ENCODE assay signal across 10 mouse cellular contexts in genomic region chr11:104439703-104440102, GRCm38 (mm10). TPM values are rescaled to one million over a fixed set of nuclear protein-coding genes. Genes with fewer than 3 reads are reported as not detected.
DNase-seq lines count a peak whose midpoint lies in the region; ATAC-seq and TF ChIP-seq lines count a peak whose summit lies in the region.
"Had no signal": no experiment of that assay in that cellular context is flagged by ENCODE, and none has a peak within 500 bp of the region (broad histone marks: within the 10 kb centered on the region; RNA-seq: fewer than 3 reads in every experiment).

No protein-coding gene starts in this region.

- no peak for ATAC-seq in kidney, embryonic 15.5 days (replicated peaks; ENCODE audit: low FRiP score)
- ATAC-seq in hindbrain, embryonic 14.5 days (ENCODE audit: low FRiP score) = no peak
- ATAC-seq in midbrain, embryonic 14.5 days (ENCODE audit: low FRiP score, low TSS enrichment) = no peak

- H3K4me1 ChIP-seq in kidney, embryonic 15.5 days = peaks cover 23% of the 10 kb centered on the region
- peaks cover 11% of the 10 kb centered on the region for H3K4me1 ChIP-seq in kidney, adult 2 months (ENCODE audit: control insufficient read depth, insufficient read depth, low read length)
- H3K4me1 ChIP-seq in embryonic facial prominence, embryonic 10.5 days = peaks cover 44% of the 10 kb centered on the region
- H3K4me1 ChIP-seq in hindbrain, embryonic 14.5 days (replicated peaks; ENCODE audit: control insufficient read depth, insufficient read depth, low read length) = peaks cover 34% of the 10 kb centered on the region
- H3K4me1 ChIP-seq in midbrain, embryonic 14.5 days (ENCODE audit: control insufficient read depth, insufficient read depth, low read length) = peaks cover 24% of the 10 kb centered on the region
- H3K4me1 ChIP-seq in thymus, adult 2 months (replicated peaks; ENCODE audit: control insufficient read depth, insufficient read depth, low read length) = no peaks in the 10 kb centered on the region

- H3K4me3 ChIP-seq in kidney, embryonic 15.5 days (replicated peaks) = no peak overlapping the region; the same call in 1 of the 2 replicates
- no peak overlapping the region for H3K4me3 ChIP-seq in kidney, adult 2 months (ENCODE audit: insufficient read depth, low read depth, low read length)
- H3K4me3 ChIP-seq in embryonic facial prominence, embryonic 10.5 days = peak overlapping the region; percentile 87
- H3K4me3 ChIP-seq in hindbrain, embryonic 14.5 days (replicated peaks; ENCODE audit: low read length) = peak overlapping the region; percentile 19
- peak overlapping the region; percentile 25 for H3K4me3 ChIP-seq in midbrain, embryonic 14.5 days (replicated peaks; ENCODE audit: low read depth, low read length)
- H3K4me3 ChIP-seq in thymus, adult 2 months (ENCODE audit: control insufficient read depth, insufficient read depth, low read length) = no peak overlapping the region

- H3K27me3 ChIP-seq in kidney, embryonic 15.5 days = no peaks in the 10 kb centered on the region
- no peaks in the 10 kb centered on the region for H3K27me3 ChIP-seq in kidney, adult 2 months (replicated peaks; ENCODE audit: control insufficient read depth, insufficient read depth, low read length)
- no peaks in the 10 kb centered on the region for H3K27me3 ChIP-seq in embryonic facial prominence, embryonic 10.5 days (replicated peaks; ENCODE audit: low read depth, poor library complexity, severe bottlenecking)
- no peaks in the 10 kb centered on the region for H3K27me3 ChIP-seq in hindbrain, embryonic 14.5 days (ENCODE audit: control insufficient read depth, insufficient read depth, low read length)
- H3K27me3 ChIP-seq in midbrain, embryonic 14.5 days (ENCODE audit: control insufficient read depth, insufficient read depth, low read length) = no peaks in the 10 kb centered on the region
- no peaks in the 10 kb centered on the region for H3K27me3 ChIP-seq in thymus, adult 2 months (ENCODE audit: control insufficient read depth, insufficient read depth, low read length)

- no peaks in the 10 kb centered on the region for H3K36me3 ChIP-seq in kidney, embryonic 15.5 days
- H3K36me3 ChIP-seq in kidney, adult 2 months (ENCODE audit: control insufficient read depth, insufficient read depth, low read length) = no peaks in the 10 kb centered on the region
- H3K36me3 ChIP-seq in embryonic facial prominence, embryonic 10.5 days (replicated peaks) = no peaks in the 10 kb centered on the region
- H3K36me3 ChIP-seq in hindbrain, embryonic 14.5 days (replicated peaks; ENCODE audit: control insufficient read depth, insufficient read depth) = no peaks in the 10 kb centered on the region
- no peaks in the 10 kb centered on the region for H3K36me3 ChIP-seq in midbrain, embryonic 14.5 days (ENCODE audit: control insufficient read depth, insufficient read depth, low read length)
- H3K36me3 ChIP-seq in thymus, adult 2 months (ENCODE audit: control insufficient read depth, insufficient read depth, low read length) = no peaks in the 10 kb centered on the region

- TF ChIP-seq POLR2A in kidney, adult 2 months (IDR thresholded peaks at IDR 0.05; ENCODE audit: low read depth, low read length) = no peak
- TF ChIP-seq POLR2A in thymus, adult 2 months (IDR thresholded peaks at IDR 0.05; ENCODE audit: control insufficient read depth, extremely low read depth, insufficient read depth, low read length, poor library complexity) = no peak

- TF ChIP-seq CTCF in kidney, adult 2 months (conservative IDR thresholded peaks at IDR 0.05; ENCODE audit: insufficient read depth, insufficient read length, low read depth, low read length) = no peak
- no peak for TF ChIP-seq CTCF in thymus, adult 2 months (IDR thresholded peaks at IDR 0.05; ENCODE audit: borderline replicate concordance, control insufficient read depth, extremely low read depth, insufficient read depth, low read length, poor library complexity)

- WGBS in kidney, embryonic 15.5 days = 47% methylated on average over 2 of the region's 2 CpGs
- whole genome bisulfite sequencing in kidney, adult 2 months = 19% methylated on average over 2 of the region's 2 CpGs
- 71% methylated on average over 2 of the region's 2 CpGs for WGBS in embryonic facial prominence, embryonic 10.5 days
- WGBS in hindbrain, embryonic 14.5 days = 49% methylated on average over 2 of the region's 2 CpGs
- 47% methylated on average over 2 of the region's 2 CpGs for WGBS in midbrain, embryonic 14.5 days
- WGBS in thymus, adult 2 months = 51% methylated on average over 2 of the region's 2 CpGs

- H3K9me3 ChIP-seq in kidney, embryonic 15.5 days (replicated peaks) = no peaks in the 10 kb centered on the region
- H3K9me3 ChIP-seq in embryonic facial prominence, embryonic 10.5 days = no peaks in the 10 kb centered on the region
- H3K9me3 ChIP-seq in hindbrain, embryonic 14.5 days (ENCODE audit: control insufficient read depth, low read length) = no peaks in the 10 kb centered on the region
- no peaks in the 10 kb centered on the region for H3K9me3 ChIP-seq in midbrain, embryonic 14.5 days (ENCODE audit: control insufficient read depth, low read length)

- no peak overlapping the region for H3K27ac ChIP-seq in kidney, embryonic 15.5 days
- H3K27ac ChIP-seq in kidney, adult 2 months (ENCODE audit: insufficient read depth, low read depth, low read length) = no peak overlapping the region
- H3K27ac ChIP-seq in embryonic facial prominence, embryonic 10.5 days (replicated peaks) = no peak overlapping the region
- no peak overlapping the region for H3K27ac ChIP-seq in hindbrain, embryonic 14.5 days
- H3K27ac ChIP-seq in midbrain, embryonic 14.5 days (replicated peaks; ENCODE audit: low read depth, low read length) = no peak overlapping the region
- H3K27ac ChIP-seq in thymus, adult 2 months (ENCODE audit: control insufficient read depth, insufficient read depth, low read length) = no peak overlapping the region

- DNase-seq in kidney, adult 2 months = no peak
- DNase-seq in embryonic facial prominence, embryonic 10.5 days (ENCODE audit: low spot score) = no peak
- no peak for DNase-seq in hindbrain, embryonic 14.5 days (ENCODE audit: low spot score)
- no peak for DNase-seq in midbrain, embryonic 14.5 days
- no peak for DNase-seq in thymus, adult 2 months
- DNase-seq in ovary, adult 18-20 months (ENCODE audit: low spot score) = no peak
- no peak for DNase-seq in kidney, postnatal 25 days
- DNase-seq: cerebellum, adult 9-10 months; right cerebral cortex, adult 18-20 months had no signal

- peak overlapping the region; percentile 43 for H3K4me2 ChIP-seq in kidney, embryonic 15.5 days
- peak overlapping the region; percentile 68 for H3K4me2 ChIP-seq in hindbrain, embryonic 14.5 days (replicated peaks)
- H3K4me2 ChIP-seq in midbrain, embryonic 14.5 days (ENCODE audit: low read length) = peak overlapping the region; percentile 82

- no peak overlapping the region for H3K9ac ChIP-seq in kidney, embryonic 15.5 days
- H3K9ac ChIP-seq in hindbrain, embryonic 14.5 days = no peak overlapping the region
- no peak overlapping the region for H3K9ac ChIP-seq in midbrain, embryonic 14.5 days (replicated peaks; ENCODE audit: low read length)

RNA-seq across cellular contexts. Expression of gene Kansl1, which starts 29.0 kb away (rescaled TPM):
- 22.8 and 23.0 TPM in 2 replicates for polyA plus RNA-seq in kidney, embryonic 15.5 days (2015; fragmentation: Nextera tagmentation; extraction: Ambion mirVana)
- 51.8 and 63.7 TPM in 2 replicates for polyA plus RNA-seq in kidney, adult 2 months (2012; rRNA removed)
- polyA plus RNA-seq in embryonic facial prominence, embryonic 10.5 days (2016; fragmentation: Nextera tagmentation; extraction: Ambion mirVana) = 28.7 and 28.9 TPM in 2 replicates
- 30.7 and 33.8 TPM in 2 replicates for polyA plus RNA-seq in hindbrain, embryonic 14.5 days (2014; fragmentation: Nextera tagmentation; extraction: Ambion mirVana)
- polyA plus RNA-seq in midbrain, embryonic 14.5 days (2014; fragmentation: Nextera tagmentation; extraction: Ambion mirVana) = 27.1 and 39.2 TPM in 2 replicates
- polyA plus RNA-seq in thymus, adult 2 months (2012; rRNA removed) = 202 and 225 TPM in 2 replicates

Comparison
In these comparisons a context has a peak if more than half of its experiments do, and no peak if none do; other contexts are left out.
1. H3K4me3 ChIP-seq: peak in embryonic facial prominence, embryonic 10.5 days (single experiment), hindbrain, embryonic 14.5 days (single experiment) and midbrain, embryonic 14.5 days (single experiment); none in kidney, embryonic 15.5 days (single experiment), kidney, adult 2 months (single experiment) and thymus, adult 2 months (single experiment).
2. Peak in every context shown above with its lines, with median percentiles within 50 percentile points of each other: H3K4me2 ChIP-seq.